Mouse (Mus musculus) limb, embryonic 14.5 days (tissue): ENCODE measurements around the gene Pdxp. TPM values are rescaled to one million over a fixed set of nuclear protein-coding genes. Genes with fewer than 3 reads are reported as not detected.

Source experiments
- ATAC-seq: fragments of 200-750 bp; cut with Nextera tagmentation; 2 replicates; pipeline ENCODE4 v1.8.0; 2017; ENCODE audit warnings: low read depth, moderate number of reproducible peaks, moderate TSS enrichment; ENCODE audit not compliant: low FRiP score
- DNase-seq: peaks from one replicate; pipeline ENCODE4 v3.0.0-alpha.2; 2015; ENCODE audit warnings: low spot score
- H3K27ac ChIP-seq: fragments of 300-500 bp; sonication (generic); replicated peaks from 2 replicates; pipeline ENCODE4 v1.5.1; 2014; ENCODE audit warnings: low read depth, mild to moderate bottlenecking, low read length, moderate library complexity, mixed read lengths
- H3K27me3 ChIP-seq: fragments of 300-500 bp; sonication (generic); 2 replicates; pipeline ENCODE4 v1.6.1; 2014; ENCODE audit warnings: low read length, mixed read lengths; ENCODE audit not compliant: control insufficient read depth, insufficient read depth
- H3K36me3 ChIP-seq: fragments of 300-500 bp; sonication (generic); 2 replicates; pipeline ENCODE4 v1.6.1; 2014; ENCODE audit warnings: mild to moderate bottlenecking, low read length, moderate library complexity, mixed read lengths; ENCODE audit not compliant: control insufficient read depth, insufficient read depth
- H3K4me1 ChIP-seq: fragments of 300-500 bp; sonication (generic); 2 replicates; pipeline ENCODE4 v1.6.1; 2014; ENCODE audit warnings: antibody characterized with exemption, low read length, mixed read lengths; ENCODE audit not compliant: control insufficient read depth, insufficient read depth
- H3K4me2 ChIP-seq: fragments of 300-500 bp; sonication (generic); replicated peaks from 2 replicates; pipeline ENCODE4 v1.6.1; 2014; ENCODE audit warnings: low read depth, mild to moderate bottlenecking, low read length, moderate library complexity; ENCODE audit not compliant: severe bottlenecking
- H3K4me3 ChIP-seq: fragments of 300-500 bp; sonication (generic); replicated peaks from 2 replicates; pipeline ENCODE4 v1.5.1; 2014; ENCODE audit warnings: low read length
- H3K9ac ChIP-seq: fragments of 300-500 bp; sonication (generic); 2 replicates; pipeline ENCODE4 v1.6.1; 2014; ENCODE audit warnings: mild to moderate bottlenecking, low read depth, low read length, moderate library complexity; ENCODE audit not compliant: severe bottlenecking
- H3K9me3 ChIP-seq: fragments of 300-500 bp; sonication (generic); 2 replicates; pipeline ENCODE4 v1.6.1; 2016; ENCODE audit warnings: low read length; ENCODE audit not compliant: control insufficient read depth
- POLR2A ChIP-seq: fragments of 200-500 bp; IDR thresholded peaks from 2 replicates; pipeline ENCODE4 v1.8.0; 2012; ENCODE audit warnings: inconsistent platforms, mild to moderate bottlenecking, moderate library complexity, borderline replicate concordance; ENCODE audit not compliant: insufficient read depth, insufficient read length; ENCODE audit errors: extremely low read depth
- WGBS: fragments of 180-500 bp; shearing (Covaris S2); extraction: QIAGEN DNeasy Blood & Tissue Kit; methylation state at CpG from one replicate; pipeline ENCODE4 v1.1.7; 2014; 5-methylcytosine and 5-hydroxymethylcytosine counted together
- polyA plus RNA-seq, 2 experiments: library from polyadenylated mRNA; depleted of rRNA in 1 of 2; stranded (reverse) in 1 of 2; unstranded in 1 of 2; fragments of >200 nt; fragmentation: Nextera tagmentation in 1 of 2; extraction: Ambion mirVana in 1 of 2; gene quantifications; 2 replicates each; pipeline versions ENCODE4 v1.2.1 to v1.2.3; 2012 to 2014

The Pdxp gene
- polyA plus RNA-seq, 2 experiments, result 20.8 to 32.5 TPM

DNA sequence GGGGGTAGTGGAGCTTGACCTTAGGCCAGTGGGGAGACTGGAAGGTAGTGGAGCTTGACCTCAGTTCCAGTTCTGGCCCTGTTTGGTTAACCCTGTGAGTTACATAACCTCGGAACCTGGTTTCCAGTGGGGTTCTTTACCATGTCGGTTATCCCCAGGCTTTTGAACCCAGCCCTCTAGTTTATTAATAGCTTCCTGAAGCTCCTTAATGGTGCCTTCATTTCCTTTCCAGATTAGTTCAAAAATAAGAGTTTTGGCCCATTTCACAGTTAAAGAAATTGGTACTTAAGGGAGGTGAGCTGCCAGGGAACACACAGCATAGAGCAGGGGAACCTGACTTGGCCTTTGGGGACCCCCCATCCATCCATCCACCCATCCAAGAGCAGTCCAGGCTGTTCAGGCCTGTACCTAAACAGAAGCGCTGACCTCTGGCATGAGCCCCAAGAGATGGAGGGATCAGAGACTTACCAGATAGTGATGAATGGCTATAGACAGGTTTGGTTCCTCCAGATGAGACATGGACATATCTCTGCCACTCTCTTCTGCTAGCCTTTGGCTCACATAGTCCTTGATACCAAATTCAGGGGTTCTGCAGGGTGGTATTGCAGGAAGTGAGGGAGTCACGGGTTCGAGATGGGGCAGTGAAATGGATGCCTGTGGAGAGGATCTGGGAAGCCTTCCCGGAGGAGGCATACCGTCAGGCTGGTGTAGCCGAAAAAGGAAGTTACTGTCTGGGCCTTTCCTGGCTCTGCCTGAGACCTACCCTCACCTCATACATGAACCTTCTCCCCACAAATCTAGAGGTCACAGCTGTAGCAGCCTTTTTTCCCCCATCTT is 1.3 kb downstream of the Pdxp start:
- H3K4me3 ChIP-seq, result peak overlapping the region; percentile 69
- no peak for ATAC-seq
- no peak overlapping the region for H3K27ac ChIP-seq
- 46% methylated on average over 8 of the region's 8 CpGs for WGBS
- H3K4me2 ChIP-seq, result peak overlapping the region; percentile 94
- peaks cover 36% of the 10 kb centered on the region for H3K36me3 ChIP-seq
- peaks cover 21% of the 10 kb centered on the region for H3K4me1 ChIP-seq
- peak overlapping the region; percentile 71 for H3K9ac ChIP-seq
- no peak for DNase-seq
- no peak for TF ChIP-seq POLR2A
- H3K27me3 ChIP-seq, result no peaks in the 10 kb centered on the region
- no peaks in the 10 kb centered on the region for H3K9me3 ChIP-seq

DNA sequence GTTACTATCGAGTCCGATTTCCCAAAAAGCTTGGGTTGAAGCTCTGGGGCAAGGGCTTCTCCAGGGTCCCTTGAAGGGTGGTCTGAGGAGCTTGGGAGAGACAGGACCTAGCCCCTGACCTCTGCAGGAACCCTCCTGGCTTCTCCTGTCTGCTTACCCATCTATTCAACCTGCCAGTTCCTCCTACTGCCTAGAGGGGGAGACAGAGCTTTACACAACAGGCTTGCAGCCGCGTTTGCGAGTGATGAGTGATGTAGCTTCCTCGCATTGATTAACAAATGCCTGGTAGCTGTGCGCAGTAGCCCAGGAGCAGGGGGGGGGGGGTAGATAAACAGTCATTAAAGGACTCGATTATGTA is 1.9 kb downstream of the Pdxp start:
- TF ChIP-seq POLR2A, result no peak
- Histone ChIP-seq H3K36me3 (peaks cover 30% of the 10 kb centered on the region), H3K4me1 (peaks cover 21% of the 10 kb centered on the region), H3K9me3 (no peaks in the 10 kb centered on the region), H3K4me2 (peak overlapping the region; percentile 94), H3K4me3 (peak overlapping the region; percentile 69), H3K27ac (no peak overlapping the region), H3K27me3 (no peaks in the 10 kb centered on the region), H3K9ac (0 out of 2 replicates have a peak overlapping the region, but pooled peaks have one; percentile 71)
- peak; percentile 83 for DNase-seq
- ATAC-seq, result no peak
- WGBS, result 7% methylated on average over 8 of the region's 8 CpGs

DNA sequence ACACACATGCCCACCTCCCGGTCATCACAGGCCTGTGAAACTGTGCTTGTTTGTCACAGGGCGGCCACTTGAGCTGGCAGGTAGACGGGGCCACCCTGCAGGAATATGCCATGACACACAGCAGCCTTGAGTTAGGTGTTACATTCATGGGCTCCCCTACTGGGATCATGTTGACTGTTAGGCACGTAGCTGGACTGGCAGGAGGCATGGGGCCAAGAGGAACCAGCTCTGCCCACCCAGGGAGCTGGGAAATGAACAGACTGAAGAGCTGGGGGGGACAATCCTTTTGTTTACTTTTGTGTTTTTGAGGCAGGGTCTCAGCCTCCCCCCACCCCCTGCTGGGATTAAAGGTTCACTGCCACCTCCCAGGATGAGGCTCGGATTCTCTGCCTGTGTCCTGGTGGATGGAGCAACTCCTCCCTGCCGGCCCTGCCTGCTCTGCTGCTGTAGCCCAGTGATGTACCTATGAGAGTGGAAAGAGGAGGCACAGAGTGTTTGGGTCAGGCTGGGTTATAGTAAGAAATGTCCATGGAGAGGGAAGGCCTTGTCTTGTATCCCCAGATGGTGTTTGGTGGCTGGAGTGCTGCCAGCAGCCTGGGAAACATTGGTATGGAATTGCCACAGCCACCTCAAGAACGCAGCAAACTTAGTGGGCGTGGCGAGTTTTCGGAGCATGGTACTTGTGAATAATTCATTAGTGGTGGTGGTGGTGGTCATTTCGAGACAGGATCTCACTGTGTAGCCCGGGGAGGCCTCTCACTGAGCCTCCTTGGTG is 2.5 kb downstream of the Pdxp start:
- TF ChIP-seq POLR2A, result no peak
- Histone ChIP-seq H3K4me1 (peaks cover 21% of the 10 kb centered on the region), H3K36me3 (peaks cover 24% of the 10 kb centered on the region), H3K4me2 (peak overlapping the region; percentile 94), H3K9ac (peak overlapping the region; percentile 32; the same call in 1 of the 2 replicates), H3K9me3 (no peaks in the 10 kb centered on the region), H3K27ac (no peak overlapping the region), H3K27me3 (no peaks in the 10 kb centered on the region), H3K4me3 (peak overlapping the region; percentile 69)
- no peak for ATAC-seq
- WGBS, result 60% methylated on average over 12 of the region's 12 CpGs
- DNase-seq, result no peak

DNA sequence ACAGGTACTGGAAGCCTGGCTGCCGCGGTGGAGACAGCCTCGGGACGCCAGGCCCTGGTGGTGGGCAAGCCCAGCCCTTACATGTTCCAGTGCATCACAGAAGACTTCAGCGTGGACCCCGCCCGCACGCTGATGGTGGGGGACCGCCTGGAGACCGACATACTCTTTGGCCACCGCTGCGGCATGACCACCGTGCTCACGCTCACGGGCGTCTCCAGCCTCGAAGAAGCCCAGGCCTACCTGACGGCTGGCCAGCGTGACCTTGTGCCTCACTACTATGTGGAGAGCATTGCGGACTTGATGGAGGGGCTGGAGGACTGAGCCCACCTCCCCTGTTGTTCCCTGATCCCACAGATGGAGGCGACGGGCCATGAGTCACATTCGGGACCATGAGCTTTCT is 4.4 kb downstream of the Pdxp start:
- no peak overlapping the region for H3K27ac ChIP-seq
- H3K36me3 ChIP-seq, result peaks cover 17% of the 10 kb centered on the region; the same call in 1 of the 2 replicates
- no peak overlapping the region for H3K9ac ChIP-seq
- ATAC-seq (no peak), DNase-seq (no peak)
- no peak for TF ChIP-seq POLR2A
- H3K4me1 ChIP-seq, result peaks cover 20% of the 10 kb centered on the region
- H3K9me3 ChIP-seq, result no peaks in the 10 kb centered on the region
- no peaks in the 10 kb centered on the region for H3K27me3 ChIP-seq
- WGBS, result 90% methylated on average over 23 of the region's 23 CpGs
- no peak overlapping the region for H3K4me2 ChIP-seq
- H3K4me3 ChIP-seq, result no peak overlapping the region

DNA sequence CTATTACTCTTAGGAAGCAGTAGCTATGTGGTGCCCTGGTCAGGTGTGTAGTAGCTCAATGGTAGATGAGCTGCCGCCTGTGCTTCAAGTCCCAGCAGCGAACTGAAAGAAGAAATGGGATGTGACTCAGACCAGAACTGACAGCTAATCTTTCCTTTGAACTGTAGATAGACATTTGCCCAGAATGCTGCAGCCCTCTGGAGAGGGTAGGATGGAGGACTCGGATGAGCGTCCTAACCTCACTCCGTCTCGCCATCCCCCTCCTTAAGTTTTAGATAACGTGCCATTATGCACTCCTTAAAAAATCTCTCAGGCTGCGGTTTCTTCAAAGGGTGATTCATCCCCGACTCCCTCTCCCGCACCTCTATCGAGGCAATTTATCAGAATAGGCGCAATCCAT is 6.2 kb downstream of the Pdxp start:
- ATAC-seq (no peak), DNase-seq (no peak)
- Histone ChIP-seq H3K9me3 (no peaks in the 10 kb centered on the region), H3K27me3 (no peaks in the 10 kb centered on the region), H3K27ac (no peak overlapping the region), H3K36me3 (peaks cover 17% of the 10 kb centered on the region; the same call in 1 of the 2 replicates), H3K4me3 (no peak overlapping the region), H3K4me2 (no peak overlapping the region), H3K4me1 (peaks cover 19% of the 10 kb centered on the region), H3K9ac (no peak overlapping the region)
- no peak for TF ChIP-seq POLR2A
- 82% methylated on average over 12 of the region's 12 CpGs for WGBS
